Mouse (Mus musculus): ENCODE data around the gene Ropn1l. TPM values are rescaled to one million over a fixed set of nuclear protein-coding genes. Genes with fewer than 3 reads are reported as not detected.

Gene Ropn1l
- polyA plus RNA-seq, 1 experiment = 10.3 TPM

DNA sequence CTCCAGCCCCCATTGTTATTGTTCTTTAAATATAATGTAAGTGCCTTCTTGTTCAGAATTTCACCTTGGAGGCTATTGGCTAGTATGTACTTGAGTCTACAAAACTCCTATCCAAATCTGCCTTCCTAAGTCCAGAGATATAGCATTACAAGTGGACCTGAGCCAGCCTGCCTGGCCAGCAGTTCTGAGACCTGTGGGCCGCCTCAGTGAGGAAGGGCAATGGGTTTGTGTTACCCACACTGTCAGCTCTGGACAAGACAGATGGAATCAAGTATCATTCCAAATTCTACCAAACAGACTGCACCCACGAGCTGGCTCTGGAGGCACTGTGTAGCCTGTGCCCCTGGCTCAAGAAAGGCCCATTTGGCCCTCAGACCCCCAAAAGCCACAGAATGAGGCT lies 16.7 kb downstream of the Ropn1l start:
- H3K36me3 ChIP-seq (ENCODE audit: control insufficient read depth, insufficient read depth) = no peaks in the 10 kb centered on the region
- H3ac ChIP-seq (ENCODE audit: control insufficient read depth, insufficient read length) = no peak overlapping the region
- TF ChIP-seq MYOG (IDR thresholded peaks at IDR 0.05; ENCODE audit: control insufficient read depth in 1 of 3, insufficient read depth in 1 of 3, insufficient read length in 2 of 3, low read depth in 2 of 3) (no peak), POLR2A (IDR thresholded peaks at IDR 0.05; ENCODE audit: insufficient read length, low read depth) (no peak), TCF3 (IDR thresholded peaks at IDR 0.05; ENCODE audit: insufficient read length, low read depth) (no peak), CEBPB (IDR thresholded peaks at IDR 0.05; ENCODE audit: insufficient read depth, poor library complexity, severe bottlenecking) (no peak), POLR2AphosphoS2 (IDR thresholded peaks at IDR 0.05; ENCODE audit: insufficient read length, low read depth) (no peak), USF1 (IDR thresholded peaks at IDR 0.05; ENCODE audit: low read depth) (no peak)
- no peaks in the 10 kb centered on the region for H3K27me3 ChIP-seq (ENCODE audit: control insufficient read depth, insufficient read depth, insufficient read length)
- no peak overlapping the region for H3K4me3 ChIP-seq
- no peak overlapping the region for H3K4me2 ChIP-seq (ENCODE audit: low read depth)
- H3K79me2 ChIP-seq (ENCODE audit: control insufficient read depth, insufficient read depth) = no peaks in the 10 kb centered on the region

GRCm38 (mm10) chr15:31436083-31436482 lies 17.5 kb downstream of the Ropn1l start:
- Histone ChIP-seq H3K36me3 (ENCODE audit: control insufficient read depth, insufficient read depth) (no peaks in the 10 kb centered on the region), H3K27me3 (ENCODE audit: control insufficient read depth, insufficient read depth, insufficient read length) (no peaks in the 10 kb centered on the region), H3ac (ENCODE audit: control insufficient read depth, insufficient read length) (no peak overlapping the region), H3K4me2 (ENCODE audit: low read depth) (no peak overlapping the region), H3K79me2 (ENCODE audit: control insufficient read depth, insufficient read depth) (no peaks in the 10 kb centered on the region), H3K4me3 (no peak overlapping the region)
- TF ChIP-seq TCF12 (IDR thresholded peaks at IDR 0.05; ENCODE audit: insufficient read depth, poor library complexity, severe bottlenecking) (no peak), TCF3 (IDR thresholded peaks at IDR 0.05; ENCODE audit: insufficient read length, low read depth) (no peak), MYOG (IDR thresholded peaks at IDR 0.05; ENCODE audit: control insufficient read depth in 1 of 3, insufficient read depth in 1 of 3, insufficient read length in 2 of 3, low read depth in 2 of 3) (peak in 1 of 3 experiments; percentile 59)

GRCm38 (mm10) chr15:31433768-31434167 lies 19.8 kb downstream of the Ropn1l start:
- Histone ChIP-seq H3K36me3 (ENCODE audit: control insufficient read depth, insufficient read depth) (no peaks in the 10 kb centered on the region), H3K79me2 (ENCODE audit: control insufficient read depth, insufficient read depth) (no peaks in the 10 kb centered on the region), H3ac (ENCODE audit: control insufficient read depth, insufficient read length) (no peak overlapping the region), H3K4me2 (ENCODE audit: low read depth) (no peak overlapping the region), H3K27me3 (ENCODE audit: control insufficient read depth, insufficient read depth, insufficient read length) (no peaks in the 10 kb centered on the region), H3K4me3 (no peak overlapping the region)
- peak in 2 of 3 experiments; percentile 22 to 63 for TF ChIP-seq MYOG (IDR thresholded peaks at IDR 0.05; ENCODE audit: control insufficient read depth in 1 of 3, insufficient read depth in 1 of 3, insufficient read length in 2 of 3, low read depth in 2 of 3)
- TF ChIP-seq MYOD1 (IDR thresholded peaks at IDR 0.05; ENCODE audit: control insufficient read depth in 1 of 3, insufficient read length in 2 of 3, low read depth in 2 of 3) = peak in 2 of 3 experiments; percentile 50 to 60
- no peak for TF ChIP-seq E2F4 (IDR thresholded peaks at IDR 0.05; ENCODE audit: insufficient read depth)

- Histone ChIP-seq H3K36me3 (ENCODE audit: control insufficient read depth, insufficient read depth) (no peaks in the 10 kb centered on the region), H3K4me2 (ENCODE audit: low read depth) (no peak overlapping the region)
These were observed 21.7 kb downstream of the Ropn1l start for GRCm38 (mm10) chr15:31431847-31432246.

DNA sequence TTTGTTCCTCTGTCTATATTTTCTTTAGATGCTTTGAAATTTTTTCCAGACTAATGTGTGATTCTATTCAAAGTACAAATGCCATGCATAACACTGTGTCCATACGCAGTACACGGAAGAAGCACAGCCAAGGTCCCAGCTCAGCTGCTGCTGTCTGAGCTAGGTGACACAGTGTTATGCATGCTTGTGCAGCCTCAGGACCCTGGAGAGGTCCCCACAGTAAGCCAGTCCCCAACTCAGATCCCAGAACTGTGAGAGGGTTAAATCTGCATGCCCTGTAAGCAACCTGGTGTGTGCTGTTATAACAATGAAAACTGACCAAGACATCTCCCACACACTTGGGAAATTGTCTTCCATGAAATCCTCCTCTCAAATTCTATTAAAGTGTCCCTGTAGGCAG lies 23.5 kb downstream of the Ropn1l start:
- H3ac ChIP-seq (ENCODE audit: control insufficient read depth, insufficient read length) = no peak overlapping the region
- H3K4me2 ChIP-seq (ENCODE audit: low read depth) = no peak overlapping the region
- no peaks in the 10 kb centered on the region for H3K79me2 ChIP-seq (ENCODE audit: control insufficient read depth, insufficient read depth)
- H3K4me3 ChIP-seq = no peak overlapping the region
- TF ChIP-seq TCF12 (IDR thresholded peaks at IDR 0.05; ENCODE audit: insufficient read depth, poor library complexity, severe bottlenecking) (no peak), REST (IDR thresholded peaks at IDR 0.05; ENCODE audit: insufficient read depth, insufficient read length) (peak; percentile 84)
- no peaks in the 10 kb centered on the region for H3K27me3 ChIP-seq (ENCODE audit: control insufficient read depth, insufficient read depth, insufficient read length)
- no peaks in the 10 kb centered on the region for H3K36me3 ChIP-seq (ENCODE audit: control insufficient read depth, insufficient read depth)

More at GRCm38 (mm10) chr15:31431847-31432246, 21.7 kb downstream of the Ropn1l start:
- H3K79me2 ChIP-seq (ENCODE audit: control insufficient read depth, insufficient read depth) = no peaks in the 10 kb centered on the region
- H3K4me3 ChIP-seq = no peak overlapping the region
- no peak overlapping the region for H3ac ChIP-seq (ENCODE audit: control insufficient read depth, insufficient read length)
- H3K27me3 ChIP-seq (ENCODE audit: control insufficient read depth, insufficient read depth, insufficient read length) = no peaks in the 10 kb centered on the region
- TF ChIP-seq REST (IDR thresholded peaks at IDR 0.05; ENCODE audit: insufficient read depth, insufficient read length) = no peak
- no peak for TF ChIP-seq MYOD1 (IDR thresholded peaks at IDR 0.05; ENCODE audit: control insufficient read depth in 1 of 3, insufficient read length in 2 of 3, low read depth in 2 of 3)
- no peak for TF ChIP-seq POLR2A (IDR thresholded peaks at IDR 0.05; ENCODE audit: insufficient read length, low read depth)
- no peak for TF ChIP-seq TCF3 (IDR thresholded peaks at IDR 0.05; ENCODE audit: insufficient read length, low read depth)
- no peak for TF ChIP-seq MAX (IDR thresholded peaks at IDR 0.05; ENCODE audit: low read depth)
- TF ChIP-seq USF1 (IDR thresholded peaks at IDR 0.05; ENCODE audit: low read depth) = no peak
- no peak for TF ChIP-seq CEBPB (IDR thresholded peaks at IDR 0.05; ENCODE audit: insufficient read depth, poor library complexity, severe bottlenecking)
- no peak for TF ChIP-seq POLR2AphosphoS2 (IDR thresholded peaks at IDR 0.05; ENCODE audit: insufficient read length, low read depth)
- no peak for TF ChIP-seq MYOG (IDR thresholded peaks at IDR 0.05; ENCODE audit: control insufficient read depth in 1 of 3, insufficient read depth in 1 of 3, insufficient read length in 2 of 3, low read depth in 2 of 3)
- no peak for TF ChIP-seq TCF12 (IDR thresholded peaks at IDR 0.05; ENCODE audit: insufficient read depth, poor library complexity, severe bottlenecking)

DNA sequence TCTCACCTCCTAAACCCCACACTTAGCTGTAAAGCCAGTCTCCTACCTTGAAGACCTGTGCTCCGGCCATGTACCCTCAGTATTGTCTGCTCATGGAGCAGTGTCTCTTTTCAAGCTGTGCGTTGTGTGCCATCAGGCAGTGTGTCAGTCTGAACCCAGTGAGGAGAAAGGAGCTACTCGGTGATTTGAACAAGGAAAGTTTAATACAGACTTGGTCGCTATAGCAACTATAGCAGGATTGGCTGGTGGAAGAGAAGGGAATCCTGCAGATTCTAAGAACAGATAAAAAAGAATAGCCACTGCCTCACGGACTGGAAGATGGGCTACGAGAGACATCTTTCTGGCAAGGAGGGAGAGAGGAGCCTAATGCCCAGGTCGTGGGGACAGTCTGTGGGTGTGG lies 24.1 kb downstream of the Ropn1l start:
- H3K4me3 ChIP-seq = no peak overlapping the region
- H3K27me3 ChIP-seq (ENCODE audit: control insufficient read depth, insufficient read depth, insufficient read length) = no peaks in the 10 kb centered on the region
- TF ChIP-seq MAX (IDR thresholded peaks at IDR 0.05; ENCODE audit: low read depth) (no peak), E2F4 (IDR thresholded peaks at IDR 0.05; ENCODE audit: insufficient read depth) (no peak), REST (IDR thresholded peaks at IDR 0.05; ENCODE audit: insufficient read depth, insufficient read length) (no peak), MYOG (IDR thresholded peaks at IDR 0.05; ENCODE audit: control insufficient read depth in 1 of 3, insufficient read depth in 1 of 3, insufficient read length in 2 of 3, low read depth in 2 of 3) (no peak), TCF12 (IDR thresholded peaks at IDR 0.05; ENCODE audit: insufficient read depth, poor library complexity, severe bottlenecking) (no peak), CEBPB (IDR thresholded peaks at IDR 0.05; ENCODE audit: insufficient read depth, poor library complexity, severe bottlenecking) (no peak), POLR2AphosphoS2 (IDR thresholded peaks at IDR 0.05; ENCODE audit: insufficient read length, low read depth) (no peak), MYOD1 (IDR thresholded peaks at IDR 0.05; ENCODE audit: control insufficient read depth in 1 of 3, insufficient read length in 2 of 3, low read depth in 2 of 3) (no peak), USF1 (IDR thresholded peaks at IDR 0.05; ENCODE audit: low read depth) (no peak), TCF3 (IDR thresholded peaks at IDR 0.05; ENCODE audit: insufficient read length, low read depth) (no peak), POLR2A (IDR thresholded peaks at IDR 0.05; ENCODE audit: insufficient read length, low read depth) (no peak), SRF (IDR thresholded peaks at IDR 0.05; ENCODE audit: control insufficient read depth, insufficient read length, low read depth) (no peak)
- no peaks in the 10 kb centered on the region for H3K79me2 ChIP-seq (ENCODE audit: control insufficient read depth, insufficient read depth)
- H3K4me2 ChIP-seq (ENCODE audit: low read depth) = no peak overlapping the region
- no peak overlapping the region for H3ac ChIP-seq (ENCODE audit: control insufficient read depth, insufficient read length)
- H3K36me3 ChIP-seq (ENCODE audit: control insufficient read depth, insufficient read depth) = no peaks in the 10 kb centered on the region

Data from myocyte (in vitro differentiated cells).